Mouse (Mus musculus): ENCODE measurements around the gene D930007J09Rik. TPM values are rescaled to one million over a fixed set of nuclear protein-coding genes. Genes with fewer than 3 reads are reported as not detected.

Gene D930007J09Rik
- polyA plus RNA-seq, 1 experiment from 2014 or later, result not detected

DNA sequence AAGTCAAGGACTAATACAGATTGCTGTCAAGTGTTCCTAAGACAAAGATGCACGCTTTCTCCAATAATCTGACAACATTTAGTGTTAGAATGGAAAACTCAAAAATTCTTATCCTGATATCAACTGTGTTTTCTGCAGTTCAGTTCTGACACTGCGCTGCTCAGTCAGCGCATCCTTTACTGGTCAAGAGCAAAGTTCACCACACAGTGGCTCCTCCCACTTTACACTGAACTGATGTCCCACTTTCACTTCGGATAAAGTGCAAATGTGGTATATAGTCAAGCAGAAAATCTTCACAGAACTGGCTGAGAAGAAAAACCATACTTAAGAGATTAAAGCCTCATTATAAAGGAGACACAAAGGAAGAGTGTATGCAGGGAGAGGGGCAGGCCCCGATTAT is 7.5 kb downstream of the D930007J09Rik start:
- no peaks in the 10 kb centered on the region for H3K36me3 ChIP-seq (ENCODE audit: control insufficient read depth, insufficient read depth, low read length)
- H3K27ac ChIP-seq (replicated peaks), result no peak overlapping the region
- H3K4me1 ChIP-seq (replicated peaks; ENCODE audit: control insufficient read depth, insufficient read depth), result no peaks in the 10 kb centered on the region
- TF ChIP-seq EP300 (optimal IDR thresholded peaks at IDR 0.05) (no peak), CTCF (IDR thresholded peaks at IDR 0.05; ENCODE audit: low read depth) (no peak)
- no peak overlapping the region for H3K4me3 ChIP-seq (ENCODE audit: low read depth, low read length)
- ATAC-seq (ENCODE audit: low FRiP score, low TSS enrichment), result no peak
- WGBS, result 84% methylated on average over 5 of the region's 5 CpGs
- no peak for DNase-seq (ENCODE audit: low spot score)
- H3K9ac ChIP-seq (ENCODE audit: low read length), result no peak overlapping the region
- no peak overlapping the region for H3K4me2 ChIP-seq (replicated peaks; ENCODE audit: low read depth)
- H3K27me3 ChIP-seq (ENCODE audit: control insufficient read depth, insufficient read depth, low read length), result no peaks in the 10 kb centered on the region
- no peaks in the 10 kb centered on the region for H3K9me3 ChIP-seq (ENCODE audit: control insufficient read depth, low read length)

DNA sequence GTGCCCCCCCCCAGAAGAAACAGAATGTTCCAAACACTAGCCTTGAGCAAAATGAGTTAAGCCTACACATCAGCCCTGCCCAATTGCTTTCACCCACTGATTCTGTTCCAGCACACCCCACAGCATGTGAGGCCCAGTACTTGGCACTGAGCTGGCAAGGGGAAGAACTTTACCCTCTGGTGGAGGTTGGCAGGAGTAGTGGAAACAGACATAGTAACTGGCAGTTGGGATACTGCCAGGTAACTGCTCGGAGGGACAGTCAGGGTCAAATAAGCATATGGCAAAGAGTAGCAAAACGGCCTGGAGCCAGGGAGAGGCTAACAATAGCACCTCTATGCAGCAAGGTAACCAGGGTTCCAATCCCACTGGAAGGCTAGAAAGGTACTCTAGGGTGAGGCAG is 8.0 kb downstream of the D930007J09Rik start:
- no peaks in the 10 kb centered on the region for H3K27me3 ChIP-seq (ENCODE audit: control insufficient read depth, insufficient read depth, low read length)
- WGBS, result 31% methylated on average over 2 of the region's 2 CpGs
- H3K36me3 ChIP-seq (ENCODE audit: control insufficient read depth, insufficient read depth, low read length), result no peaks in the 10 kb centered on the region
- H3K9me3 ChIP-seq (ENCODE audit: control insufficient read depth, low read length), result no peaks in the 10 kb centered on the region
- H3K4me2 ChIP-seq (replicated peaks; ENCODE audit: low read depth), result no peak overlapping the region
- peak; percentile 17 for DNase-seq (ENCODE audit: low spot score)
- H3K4me3 ChIP-seq (ENCODE audit: low read depth, low read length), result no peak overlapping the region
- TF ChIP-seq CTCF (IDR thresholded peaks at IDR 0.05; ENCODE audit: low read depth) (no peak), EP300 (optimal IDR thresholded peaks at IDR 0.05) (no peak)
- ATAC-seq (ENCODE audit: low FRiP score, low TSS enrichment), result no peak
- H3K4me1 ChIP-seq (replicated peaks; ENCODE audit: control insufficient read depth, insufficient read depth), result no peaks in the 10 kb centered on the region
- H3K27ac ChIP-seq (replicated peaks), result no peak overlapping the region
- no peak overlapping the region for H3K9ac ChIP-seq (ENCODE audit: low read length)

DNA sequence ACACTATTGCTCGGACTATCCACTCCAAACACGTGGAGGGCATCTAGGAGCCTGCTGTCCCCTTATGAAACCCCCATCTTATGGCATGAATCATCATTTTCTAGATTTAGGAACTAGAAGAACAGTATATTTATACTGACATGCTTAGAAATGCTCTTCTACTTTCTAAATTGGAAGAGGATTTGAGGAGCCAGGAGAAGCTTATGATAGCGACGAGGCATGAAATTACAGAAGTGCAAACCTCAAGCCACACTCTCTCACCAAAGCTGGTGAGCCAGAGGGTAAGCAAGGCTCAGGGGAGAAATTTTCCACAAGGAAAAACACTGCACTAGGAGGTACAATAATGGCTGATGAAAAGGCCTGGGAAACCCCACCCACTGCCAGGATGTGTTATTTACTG is 12.9 kb downstream of the D930007J09Rik start:
- H3K4me1 ChIP-seq (replicated peaks; ENCODE audit: control insufficient read depth, insufficient read depth), result no peaks in the 10 kb centered on the region
- no peaks in the 10 kb centered on the region for H3K36me3 ChIP-seq (ENCODE audit: control insufficient read depth, insufficient read depth, low read length)
- no peak overlapping the region for H3K4me3 ChIP-seq (ENCODE audit: low read depth, low read length)
- no peak overlapping the region for H3K9ac ChIP-seq (ENCODE audit: low read length)
- 75% methylated on average over 4 of the region's 4 CpGs for WGBS
- no peak for TF ChIP-seq EP300 (optimal IDR thresholded peaks at IDR 0.05)
- no peak for TF ChIP-seq CTCF (IDR thresholded peaks at IDR 0.05; ENCODE audit: low read depth)
- DNase-seq (ENCODE audit: low spot score) (no peak), ATAC-seq (ENCODE audit: low FRiP score, low TSS enrichment) (no peak)
- no peaks in the 10 kb centered on the region for H3K27me3 ChIP-seq (ENCODE audit: control insufficient read depth, insufficient read depth, low read length)
- no peak overlapping the region for H3K27ac ChIP-seq (replicated peaks)
- H3K9me3 ChIP-seq (ENCODE audit: control insufficient read depth, low read length), result no peaks in the 10 kb centered on the region
- no peak overlapping the region for H3K4me2 ChIP-seq (replicated peaks; ENCODE audit: low read depth)

DNA sequence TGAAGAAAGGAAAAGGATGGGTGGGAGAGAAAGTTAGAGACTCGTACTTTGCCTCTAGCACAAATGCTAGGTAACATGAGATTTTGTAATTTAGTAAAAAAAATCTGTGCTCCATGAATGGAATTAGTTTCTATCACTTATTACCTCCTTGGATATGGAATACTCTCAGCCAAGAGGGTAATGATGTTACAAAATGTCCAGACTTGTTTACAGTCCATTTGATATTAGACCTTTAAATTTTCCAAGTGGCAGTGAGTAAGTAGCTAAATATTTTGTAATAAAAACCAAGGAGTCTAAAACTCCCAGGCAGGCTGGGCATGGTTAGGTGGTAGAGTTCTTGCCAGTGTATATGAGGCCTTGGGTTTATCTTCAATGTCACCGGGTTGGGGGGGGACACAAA is 15.1 kb downstream of the D930007J09Rik start:
- ATAC-seq (ENCODE audit: low FRiP score, low TSS enrichment) (no peak), DNase-seq (ENCODE audit: low spot score) (no peak)
- Histone ChIP-seq H3K27me3 (ENCODE audit: control insufficient read depth, insufficient read depth, low read length) (no peaks in the 10 kb centered on the region), H3K36me3 (ENCODE audit: control insufficient read depth, insufficient read depth, low read length) (no peaks in the 10 kb centered on the region), H3K9ac (ENCODE audit: low read length) (no peak overlapping the region), H3K4me2 (replicated peaks; ENCODE audit: low read depth) (no peak overlapping the region), H3K9me3 (ENCODE audit: control insufficient read depth, low read length) (no peaks in the 10 kb centered on the region), H3K4me1 (replicated peaks; ENCODE audit: control insufficient read depth, insufficient read depth) (no peaks in the 10 kb centered on the region), H3K4me3 (ENCODE audit: low read depth, low read length) (no peak overlapping the region), H3K27ac (replicated peaks) (no peak overlapping the region)
- TF ChIP-seq CTCF (IDR thresholded peaks at IDR 0.05; ENCODE audit: low read depth) (no peak), EP300 (optimal IDR thresholded peaks at IDR 0.05) (no peak)
- 50% methylated on average over 2 of the region's 2 CpGs for WGBS

DNA sequence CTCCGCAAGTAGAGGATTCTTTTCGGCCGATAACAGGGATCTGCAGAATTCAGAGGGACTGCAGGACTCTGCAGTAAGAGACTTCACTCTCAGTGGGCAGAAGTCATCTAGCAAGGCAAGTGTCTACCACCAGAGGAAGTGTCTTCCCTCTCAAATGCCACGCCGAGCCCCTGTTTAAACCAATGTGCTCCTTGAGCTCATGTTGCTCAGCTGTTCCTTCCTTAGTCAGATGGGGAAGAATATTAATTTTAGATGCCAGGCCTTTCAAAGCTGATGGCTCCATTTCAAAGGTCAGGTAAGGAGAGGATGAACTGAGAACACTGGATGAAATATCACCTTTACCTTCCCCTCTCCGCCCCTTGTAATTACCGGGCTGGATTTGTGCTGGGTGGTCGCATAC is 18.8 kb downstream of the D930007J09Rik start, which contains the start of gene Mylk4:
Gene Mylk4, minus strand, starts transcription at position 139 of the 400 bp plus-strand sequence.
- DNase-seq (ENCODE audit: low spot score), result no peak
- Histone ChIP-seq H3K9ac (ENCODE audit: low read length) (no peak within 1 kb of the TSS), H3K4me3 (ENCODE audit: low read depth, low read length) (no peak within 1 kb of the TSS), H3K9me3 (ENCODE audit: control insufficient read depth, low read length) (no peaks in the 10 kb centered on the region), H3K4me2 (replicated peaks; ENCODE audit: low read depth) (no peak within 1 kb of the TSS), H3K27ac (replicated peaks) (no peak within 1 kb of the TSS), H3K36me3 (ENCODE audit: control insufficient read depth, insufficient read depth, low read length) (no peaks in the 10 kb centered on the region), H3K27me3 (ENCODE audit: control insufficient read depth, insufficient read depth, low read length) (no peaks in the 10 kb centered on the region), H3K4me1 (replicated peaks; ENCODE audit: control insufficient read depth, insufficient read depth) (no peaks in the 10 kb centered on the region)
- 72% methylated on average over 8 of the region's 8 CpGs for WGBS
- no peak for ATAC-seq (ENCODE audit: low FRiP score, low TSS enrichment)
- TF ChIP-seq EP300 (optimal IDR thresholded peaks at IDR 0.05) (no peak), CTCF (IDR thresholded peaks at IDR 0.05; ENCODE audit: low read depth) (no peak)

DNA sequence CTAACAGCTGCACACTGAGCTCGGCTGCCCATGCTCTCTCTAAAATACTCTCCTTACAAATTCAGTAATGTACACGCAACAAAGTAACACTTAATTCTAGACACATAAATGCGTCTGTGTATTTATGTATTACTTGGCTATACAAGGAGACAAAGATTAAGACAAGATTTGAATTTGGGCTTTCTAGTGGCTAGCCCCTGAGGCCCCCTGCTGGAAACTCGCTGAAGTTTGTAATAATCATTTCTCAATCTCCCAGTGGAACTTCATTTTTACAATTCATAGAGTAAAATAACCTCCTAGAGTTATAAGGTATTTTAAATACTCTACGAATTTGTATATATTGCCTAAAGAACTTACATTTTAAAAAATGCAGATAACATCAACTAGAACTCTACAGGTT is 19.6 kb downstream of the D930007J09Rik start:
- Histone ChIP-seq H3K4me2 (replicated peaks; ENCODE audit: low read depth) (no peak overlapping the region), H3K4me1 (replicated peaks; ENCODE audit: control insufficient read depth, insufficient read depth) (no peaks in the 10 kb centered on the region), H3K9me3 (ENCODE audit: control insufficient read depth, low read length) (no peaks in the 10 kb centered on the region), H3K4me3 (ENCODE audit: low read depth, low read length) (no peak overlapping the region), H3K27me3 (ENCODE audit: control insufficient read depth, insufficient read depth, low read length) (no peaks in the 10 kb centered on the region), H3K9ac (ENCODE audit: low read length) (no peak overlapping the region), H3K36me3 (ENCODE audit: control insufficient read depth, insufficient read depth, low read length) (no peaks in the 10 kb centered on the region), H3K27ac (replicated peaks) (no peak overlapping the region)
- 42% methylated on average over 5 of the region's 5 CpGs for WGBS
- ATAC-seq (ENCODE audit: low FRiP score, low TSS enrichment) (no peak), DNase-seq (ENCODE audit: low spot score) (no peak)
- TF ChIP-seq EP300 (optimal IDR thresholded peaks at IDR 0.05), result no peak
- TF ChIP-seq CTCF (IDR thresholded peaks at IDR 0.05; ENCODE audit: low read depth), result peak; percentile 65
